Mouse (Mus musculus) thymus, adult 2 months (tissue): ENCODE data around the gene Nxpe3.

Source experiments
- CTCF ChIP-seq: fragments of 200-500 bp; IDR thresholded peaks from 2 replicates; pipeline ENCODE4 v1.5.1; 2012; ENCODE audit warnings: mild to moderate bottlenecking, control low read depth, low read length, moderate library complexity, borderline replicate concordance; ENCODE audit not compliant: control insufficient read depth, poor library complexity, insufficient read depth; ENCODE audit errors: extremely low read depth
- POLR2A ChIP-seq: fragments of 200-500 bp; IDR thresholded peaks from 2 replicates; pipeline ENCODE4 v1.6.1; 2012; ENCODE audit warnings: mild to moderate bottlenecking, low read length, control low read depth, moderate library complexity; ENCODE audit not compliant: control insufficient read depth, poor library complexity, insufficient read depth; ENCODE audit errors: extremely low read depth

GRCm38 (mm10) chr16:55876025-55876424, 19.1 kb downstream of the Nxpe3 start:
- TF ChIP-seq CTCF (no peak), POLR2A (no peak)
